Mouse (Mus musculus): ENCODE data around the gene Nfam1. TPM values are rescaled to one million over a fixed set of nuclear protein-coding genes. Genes with fewer than 3 reads are reported as not detected.

Nfam1 gene
- total RNA-seq, 2 experiments from 2014 or later: 0.66 to 0.78 TPM

- DNase-seq (ENCODE audit: low spot score): no peak
Observed at GRCm38 (mm10) chr15:82996431-82996830, 36.7 kb downstream of the Nfam1 start.

GRCm38 (mm10) chr15:82995239-82995638 is 37.9 kb downstream of the Nfam1 start:
- no peak for DNase-seq (ENCODE audit: low spot score)

- DNase-seq (ENCODE audit: low spot score): no peak
Observed at GRCm38 (mm10) chr15:82992911-82993310, 40.2 kb downstream of the Nfam1 start.

- DNase-seq (ENCODE audit: low spot score): no peak
Observed at GRCm38 (mm10) chr15:82992079-82992783, 40.9 kb downstream of the Nfam1 start.

- no peak for DNase-seq (ENCODE audit: low spot score)
Observed at GRCm38 (mm10) chr15:82989190-82989704, 43.9 kb downstream of the Nfam1 start.

GRCm38 (mm10) chr15:82987732-82988112 is 45.4 kb downstream of the Nfam1 start, which contains the start of gene Tcf20:
Tcf20 (minus strand) TSS chr15:82987872.
- DNase-seq (ENCODE audit: low spot score): peak; percentile 94

GRCm38 (mm10) chr15:82987014-82987731 is 45.9 kb downstream of the Nfam1 start:
- no peak for DNase-seq (ENCODE audit: low spot score)

- no peak for DNase-seq (ENCODE audit: low spot score)
Observed at GRCm38 (mm10) chr15:82984574-82984973, 48.5 kb downstream of the Nfam1 start.

GRCm38 (mm10) chr15:82984097-82984496 is 49.0 kb downstream of the Nfam1 start:
- DNase-seq (ENCODE audit: low spot score): no peak

- DNase-seq (ENCODE audit: low spot score): no peak
Observed at GRCm38 (mm10) chr15:82983416-82984026, 49.6 kb downstream of the Nfam1 start.

- DNase-seq (ENCODE audit: low spot score): peak; percentile 60
Observed at GRCm38 (mm10) chr15:82982724-82983415, 50.2 kb downstream of the Nfam1 start.

- DNase-seq (ENCODE audit: low spot score): no peak
Observed at GRCm38 (mm10) chr15:82981676-82982520, 51.2 kb downstream of the Nfam1 start.

- DNase-seq (ENCODE audit: low spot score): no peak
Observed at GRCm38 (mm10) chr15:82979531-82979930, 53.6 kb downstream of the Nfam1 start.

GRCm38 (mm10) chr15:82974471-82974870 is 58.6 kb downstream of the Nfam1 start:
- DNase-seq (ENCODE audit: low spot score): no peak

GRCm38 (mm10) chr15:82969206-82969721 is 63.8 kb downstream of the Nfam1 start:
- no peak for DNase-seq (ENCODE audit: low spot score)

- no peak for DNase-seq (ENCODE audit: low spot score)
Observed at GRCm38 (mm10) chr15:82968449-82968848, 64.7 kb downstream of the Nfam1 start.

- no peak for DNase-seq (ENCODE audit: low spot score)
Observed at GRCm38 (mm10) chr15:82967947-82968346, 65.2 kb downstream of the Nfam1 start.

GRCm38 (mm10) chr15:82964266-82964825 is 68.8 kb downstream of the Nfam1 start:
- no peak for DNase-seq (ENCODE audit: low spot score)

GRCm38 (mm10) chr15:82963556-82964156 is 69.5 kb downstream of the Nfam1 start:
- no peak for DNase-seq (ENCODE audit: low spot score)

GRCm38 (mm10) chr15:82963090-82963489 is 70.0 kb downstream of the Nfam1 start:
- no peak for DNase-seq (ENCODE audit: low spot score)

Measured in gastrocnemius, adult 18-20 months (tissue).